ENCODE assay signal across 9 mouse cellular contexts in the genomic region with DNA sequence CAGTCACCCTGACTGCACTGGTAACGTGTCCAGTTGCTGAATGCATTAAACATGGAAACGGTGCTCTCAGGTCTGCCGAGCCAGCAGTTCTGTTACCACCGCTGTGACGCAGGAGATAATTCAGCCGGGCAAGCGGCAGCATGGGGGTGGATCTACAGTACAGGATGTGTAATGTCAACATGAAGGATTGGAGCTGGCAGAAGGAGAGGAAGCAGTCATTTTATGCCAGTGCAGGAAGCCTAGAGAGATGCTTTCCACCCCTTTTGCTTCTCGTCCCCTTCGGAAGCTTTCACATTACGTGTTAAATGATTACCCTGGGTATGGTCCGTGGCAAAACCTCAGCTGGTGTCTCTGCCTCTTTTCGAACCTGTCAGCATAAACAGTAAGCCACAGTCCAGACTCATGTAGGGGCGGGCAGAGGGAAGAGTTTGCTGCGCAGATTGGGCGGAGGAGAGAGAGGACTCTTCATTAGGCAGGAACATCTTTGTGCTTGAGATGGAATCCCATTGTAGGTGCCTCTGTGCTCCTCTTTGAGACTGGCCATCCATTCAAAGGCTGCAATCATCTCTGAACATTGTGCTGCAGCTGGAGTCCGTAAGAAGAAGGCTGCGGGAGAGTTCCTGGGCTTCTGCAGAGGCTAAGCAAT. TPM values are rescaled to one million over a fixed set of nuclear protein-coding genes. Genes with fewer than 3 reads are reported as not detected.
DNase-seq lines count a peak whose midpoint lies in the region; ATAC-seq and TF ChIP-seq lines count a peak whose summit lies in the region.
"Had no signal": no experiment of that assay in that cellular context is flagged by ENCODE, and none has a peak within 500 bp of the region (broad histone marks: within the 10 kb centered on the region; RNA-seq: fewer than 3 reads in every experiment).

No protein-coding gene starts in this region.

- H3K4me1 ChIP-seq in heart, embryonic 13.5 days, result peaks cover 57% of the 10 kb centered on the region
- H3K4me1 ChIP-seq in kidney, postnatal 0 days (replicated peaks; ENCODE audit: insufficient read depth, low read length), result peaks cover 29% of the 10 kb centered on the region

- H3K36me3 ChIP-seq in heart, embryonic 13.5 days, result peaks cover 10% of the 10 kb centered on the region; the same call in 1 of the 2 replicates
- H3K36me3 ChIP-seq in kidney, postnatal 0 days (ENCODE audit: insufficient read depth, low read length), result no peaks in the 10 kb centered on the region

- H3K9ac ChIP-seq in heart, embryonic 13.5 days, result peak overlapping the region; percentile 63
- H3K9ac ChIP-seq in kidney, postnatal 0 days (ENCODE audit: low read depth, low read length), result peak overlapping the region; percentile 18; the same call in 1 of the 2 replicates

- no peaks in the 10 kb centered on the region for H3K27me3 ChIP-seq in heart, embryonic 13.5 days (replicated peaks)
- H3K27me3 ChIP-seq in kidney, postnatal 0 days (ENCODE audit: insufficient read depth, low read length), result no peaks in the 10 kb centered on the region

- H3K27ac ChIP-seq in heart, embryonic 13.5 days (replicated peaks), result peak overlapping the region; percentile 74
- peak overlapping the region; percentile 51 for H3K27ac ChIP-seq in kidney, postnatal 0 days

- peak overlapping the region; percentile 27 for H3K4me3 ChIP-seq in heart, embryonic 13.5 days
- H3K4me3 ChIP-seq in kidney, postnatal 0 days (replicated peaks; ENCODE audit: low read depth, low read length), result no peak overlapping the region

- TF ChIP-seq CTCF in kidney, postnatal 0 days (IDR thresholded peaks at IDR 0.05; ENCODE audit: low read depth), result no peak

- H3K9me3 ChIP-seq in heart, embryonic 13.5 days, result no peaks in the 10 kb centered on the region
- H3K9me3 ChIP-seq in kidney, postnatal 0 days (replicated peaks; ENCODE audit: low read length), result no peaks in the 10 kb centered on the region

- peak; percentile 98 for ATAC-seq in common myeloid progenitor, adult 5-6 weeks (replicated peaks; ENCODE audit: low read depth, poor library complexity, severe bottlenecking)
- peak; percentile 52; the same call in 1 of the 2 replicates for ATAC-seq in heart, embryonic 13.5 days (ENCODE audit: extremely low read depth, insufficient number of reproducible peaks, low FRiP score, low TSS enrichment)
- ATAC-seq in kidney, postnatal 0 days (replicated peaks; ENCODE audit: low FRiP score, low read depth), result peak; percentile 79

- peak overlapping the region; percentile 61 for H3K4me2 ChIP-seq in heart, embryonic 13.5 days
- H3K4me2 ChIP-seq in kidney, postnatal 0 days (ENCODE audit: low read length), result peak overlapping the region; percentile 46

- WGBS in heart, embryonic 13.5 days, result 20% methylated on average over 17 of the region's 17 CpGs
- WGBS in kidney, postnatal 0 days, result 25% methylated on average over 17 of the region's 17 CpGs

- peak; percentile 54 for DNase-seq in layer of hippocampus, adult 11-12 months (ENCODE audit: low spot score)
- DNase-seq in layer of hippocampus, adult 9-10 months (ENCODE audit: low spot score), result no peak
- peak; percentile 85 for DNase-seq in kidney, postnatal 0 days (ENCODE audit: low spot score)
- peak; percentile 68 to 79 for DNase-seq in lung, adult 18-20 months
- DNase-seq in right cerebral cortex, postnatal 36 days (ENCODE audit: low spot score in 2 of 2), result peak; percentile 75 to 83
- no peak for DNase-seq in gastrocnemius, postnatal 14 days

- intact Hi-C loops in gastrocnemius, postnatal 14 days (cut with DNase I; ENCODE audit: low total_unique reads), result no loop called here

RNA-seq across cellular contexts. Expression of a gene that starts 21.4 kb away (rescaled TPM):
- total RNA-seq in common myeloid progenitor, adult 5-6 weeks (2017), result 0.53 and 0.96 TPM in 2 replicates
- 3.1 TPM in 2 replicates for polyA plus RNA-seq in heart, embryonic 13.5 days (2015; fragmentation: Nextera tagmentation; extraction: Ambion mirVana)
- 2.6 and 2.9 TPM in 2 replicates for polyA plus RNA-seq in kidney, postnatal 0 days (2015; fragmentation: Nextera tagmentation; extraction: Ambion mirVana)
- 10 to 100 TPM; 13.7 to 21.1 TPM for total RNA-seq in gastrocnemius, postnatal 14 days (2021)
- total RNA-seq: MEL had no signal

Comparison
In these comparisons a context has a peak if more than half of its experiments do, and no peak if none do; other contexts are left out.
1. DNase-seq: peak in layer of hippocampus, adult 11-12 months (single experiment), kidney, postnatal 0 days (single experiment), lung, adult 18-20 months (2 of 2) and right cerebral cortex, postnatal 36 days (2 of 2); none in layer of hippocampus, adult 9-10 months (single experiment) and gastrocnemius, postnatal 14 days (single experiment).
2. Peak in every context shown above with its lines, with median percentiles within 50 percentile points of each other: ATAC-seq.